Mouse (Mus musculus) limb, embryonic 14.5 days (tissue): ENCODE measurements at regions not wholly inside any gene's neighbourhood (a gene's known extent, or its start where the extent isn't known, plus 50 kb on each side); places are given as distances from the start of the nearest gene placed in this dataset.

Experiments
- ATAC-seq: fragments of 200-750 bp; cut with Nextera tagmentation; 2 replicates; pipeline ENCODE4 v1.8.0; 2017; ENCODE audit warnings: low read depth, moderate number of reproducible peaks, moderate TSS enrichment; ENCODE audit not compliant: low FRiP score
- DNase-seq: peaks from one replicate; pipeline ENCODE4 v3.0.0-alpha.2; 2015; ENCODE audit warnings: low spot score
- H3K27ac ChIP-seq: fragments of 300-500 bp; sonication (generic); replicated peaks from 2 replicates; pipeline ENCODE4 v1.5.1; 2014; ENCODE audit warnings: low read depth, mild to moderate bottlenecking, low read length, moderate library complexity, mixed read lengths
- H3K27me3 ChIP-seq: fragments of 300-500 bp; sonication (generic); 2 replicates; pipeline ENCODE4 v1.6.1; 2014; ENCODE audit warnings: low read length, mixed read lengths; ENCODE audit not compliant: control insufficient read depth, insufficient read depth
- H3K36me3 ChIP-seq: fragments of 300-500 bp; sonication (generic); 2 replicates; pipeline ENCODE4 v1.6.1; 2014; ENCODE audit warnings: mild to moderate bottlenecking, low read length, moderate library complexity, mixed read lengths; ENCODE audit not compliant: control insufficient read depth, insufficient read depth
- H3K4me1 ChIP-seq: fragments of 300-500 bp; sonication (generic); 2 replicates; pipeline ENCODE4 v1.6.1; 2014; ENCODE audit warnings: antibody characterized with exemption, low read length, mixed read lengths; ENCODE audit not compliant: control insufficient read depth, insufficient read depth
- H3K4me2 ChIP-seq: fragments of 300-500 bp; sonication (generic); replicated peaks from 2 replicates; pipeline ENCODE4 v1.6.1; 2014; ENCODE audit warnings: low read depth, mild to moderate bottlenecking, low read length, moderate library complexity; ENCODE audit not compliant: severe bottlenecking
- H3K4me3 ChIP-seq: fragments of 300-500 bp; sonication (generic); replicated peaks from 2 replicates; pipeline ENCODE4 v1.5.1; 2014; ENCODE audit warnings: low read length
- H3K9ac ChIP-seq: fragments of 300-500 bp; sonication (generic); 2 replicates; pipeline ENCODE4 v1.6.1; 2014; ENCODE audit warnings: mild to moderate bottlenecking, low read depth, low read length, moderate library complexity; ENCODE audit not compliant: severe bottlenecking
- H3K9me3 ChIP-seq: fragments of 300-500 bp; sonication (generic); 2 replicates; pipeline ENCODE4 v1.6.1; 2016; ENCODE audit warnings: low read length; ENCODE audit not compliant: control insufficient read depth
- POLR2A ChIP-seq: fragments of 200-500 bp; IDR thresholded peaks from 2 replicates; pipeline ENCODE4 v1.8.0; 2012; ENCODE audit warnings: inconsistent platforms, mild to moderate bottlenecking, moderate library complexity, borderline replicate concordance; ENCODE audit not compliant: insufficient read depth, insufficient read length; ENCODE audit errors: extremely low read depth
- WGBS: fragments of 180-500 bp; shearing (Covaris S2); extraction: QIAGEN DNeasy Blood & Tissue Kit; methylation state at CpG from one replicate; pipeline ENCODE4 v1.1.7; 2014; 5-methylcytosine and 5-hydroxymethylcytosine counted together

DNA sequence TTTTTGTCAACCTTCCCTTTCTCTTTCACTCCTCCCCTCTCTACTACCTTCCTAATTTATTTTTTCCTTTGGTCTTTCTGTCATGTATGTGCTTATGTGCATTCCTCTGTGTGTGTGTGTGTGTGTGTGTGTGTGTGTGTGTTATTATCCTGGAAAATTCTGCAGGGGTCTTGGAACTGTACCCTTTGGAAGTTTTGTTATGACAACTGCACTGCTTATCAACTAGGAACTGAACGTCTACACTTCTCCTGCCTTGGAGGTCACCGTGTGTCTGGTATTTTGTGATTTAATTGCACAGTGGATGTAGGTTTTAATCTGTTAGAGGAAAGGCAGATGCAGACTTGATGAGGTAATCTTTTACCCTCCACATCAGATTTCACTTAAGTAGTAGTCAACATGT, 836.8 kb upstream of the Adgrl2 start:
- no peak for ATAC-seq
- H3K4me2 ChIP-seq, result no peak overlapping the region
- H3K9me3 ChIP-seq, result no peaks in the 10 kb centered on the region
- no peaks in the 10 kb centered on the region for H3K27me3 ChIP-seq
- no peak overlapping the region for H3K4me3 ChIP-seq
- WGBS, result 23% methylated on average over 2 of the region's 2 CpGs
- DNase-seq, result no peak
- no peaks in the 10 kb centered on the region for H3K4me1 ChIP-seq
- H3K27ac ChIP-seq, result no peak overlapping the region
- no peaks in the 10 kb centered on the region for H3K36me3 ChIP-seq
- H3K9ac ChIP-seq, result no peak overlapping the region
- TF ChIP-seq POLR2A, result no peak

DNA sequence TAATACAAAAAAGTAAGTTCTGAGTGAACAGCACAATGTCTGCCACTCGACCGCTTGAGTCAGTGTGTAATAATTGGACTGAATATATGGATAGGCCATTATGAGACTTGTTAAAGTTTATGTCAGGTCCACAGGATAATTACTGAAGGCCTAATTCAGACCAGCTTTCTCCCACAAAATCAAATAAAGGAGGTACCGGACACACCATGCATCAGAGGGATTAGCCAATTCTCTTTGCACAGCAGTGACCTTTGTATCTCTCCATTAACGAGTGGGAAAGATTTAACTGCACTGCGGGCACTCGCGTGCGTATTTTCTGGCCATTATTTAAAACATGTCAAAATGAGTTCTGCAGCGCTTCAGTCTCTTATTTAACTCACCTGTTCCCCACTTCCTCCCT, 836.4 kb upstream of the Adgrl2 start:
- Histone ChIP-seq H3K4me2 (no peak overlapping the region), H3K4me1 (no peaks in the 10 kb centered on the region), H3K4me3 (no peak overlapping the region), H3K9ac (no peak overlapping the region), H3K36me3 (no peaks in the 10 kb centered on the region), H3K27me3 (no peaks in the 10 kb centered on the region), H3K27ac (no peak overlapping the region), H3K9me3 (no peaks in the 10 kb centered on the region)
- no peak for TF ChIP-seq POLR2A
- no peak for DNase-seq
- ATAC-seq, result no peak
- WGBS, result 22% methylated on average over 9 of the region's 9 CpGs

DNA sequence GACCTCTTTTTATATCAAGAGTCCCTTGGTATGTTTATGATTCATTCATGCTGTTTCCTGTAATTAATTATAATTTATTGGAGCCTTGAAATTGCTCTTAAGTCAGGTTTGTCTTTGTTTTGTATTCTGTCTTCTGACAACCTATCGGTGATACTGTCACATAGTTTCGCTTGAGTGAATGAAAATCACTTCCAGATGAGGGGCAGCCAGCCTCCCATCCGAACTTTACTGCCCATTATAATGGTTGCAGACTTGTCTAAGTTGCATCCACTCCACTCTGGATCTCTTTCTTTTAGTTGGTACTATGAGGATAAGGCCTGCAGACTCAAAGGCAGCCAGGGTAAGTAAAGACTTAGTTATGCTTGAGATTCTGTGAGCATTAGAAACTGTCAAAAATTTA, 830.3 kb upstream of the Adgrl2 start:
- no peaks in the 10 kb centered on the region for H3K27me3 ChIP-seq
- no peak for DNase-seq
- H3K4me1 ChIP-seq, result no peaks in the 10 kb centered on the region
- H3K36me3 ChIP-seq, result no peaks in the 10 kb centered on the region
- H3K4me3 ChIP-seq, result no peak overlapping the region
- H3K9me3 ChIP-seq, result no peaks in the 10 kb centered on the region
- H3K9ac ChIP-seq, result no peak overlapping the region
- TF ChIP-seq POLR2A, result no peak
- no peak overlapping the region for H3K27ac ChIP-seq
- no peak for ATAC-seq
- no peak overlapping the region for H3K4me2 ChIP-seq
- WGBS, result 24% methylated on average over 3 of the region's 3 CpGs

DNA sequence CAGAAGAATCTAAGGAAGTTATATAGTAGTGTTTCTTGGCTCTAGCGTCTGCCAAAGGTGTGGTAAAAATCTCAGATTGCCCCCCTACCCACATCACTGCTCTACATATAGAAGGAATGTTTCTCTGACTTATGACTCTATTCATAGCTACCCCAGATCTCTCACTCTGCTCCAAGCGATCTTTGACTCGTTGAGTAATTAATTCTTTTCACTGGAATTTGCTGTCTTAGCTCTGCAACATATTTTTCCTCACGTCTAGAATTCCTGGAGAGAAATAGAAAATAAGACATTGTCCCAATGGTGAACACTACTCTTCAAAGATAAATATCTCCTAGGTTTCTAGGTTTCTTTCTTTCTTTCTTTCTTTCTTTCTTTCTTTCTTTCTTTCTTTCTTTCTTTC, 829.5 kb upstream of the Adgrl2 start:
- DNase-seq (no peak), ATAC-seq (no peak)
- Histone ChIP-seq H3K4me1 (no peaks in the 10 kb centered on the region), H3K9ac (no peak overlapping the region), H3K9me3 (no peaks in the 10 kb centered on the region), H3K27me3 (no peaks in the 10 kb centered on the region), H3K4me3 (no peak overlapping the region), H3K36me3 (no peaks in the 10 kb centered on the region), H3K4me2 (no peak overlapping the region), H3K27ac (no peak overlapping the region)
- WGBS, result 57% methylated on average over 4 of the region's 4 CpGs
- TF ChIP-seq POLR2A, result no peak

DNA sequence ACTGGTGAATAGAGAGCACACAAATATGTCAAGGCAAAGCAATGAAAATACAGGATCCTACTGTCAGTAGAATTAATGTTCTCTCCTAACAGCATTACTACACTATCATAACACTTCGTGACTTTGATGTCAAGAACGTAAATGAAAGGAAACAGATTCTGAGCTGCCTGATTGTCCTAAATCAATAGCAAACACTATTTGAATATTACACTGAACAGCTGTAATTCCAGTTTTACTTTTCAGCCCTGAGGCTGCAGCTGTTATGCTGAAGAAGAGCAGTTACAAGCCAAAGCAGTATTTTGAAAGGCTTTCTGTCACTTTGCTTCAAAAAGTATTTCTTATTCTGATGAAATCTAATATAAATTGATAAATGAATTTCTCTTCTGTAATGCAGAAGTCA, 828.7 kb upstream of the Adgrl2 start:
- Histone ChIP-seq H3K27ac (no peak overlapping the region), H3K9me3 (no peaks in the 10 kb centered on the region), H3K9ac (no peak overlapping the region), H3K4me2 (no peak overlapping the region), H3K36me3 (no peaks in the 10 kb centered on the region), H3K4me3 (no peak overlapping the region), H3K27me3 (no peaks in the 10 kb centered on the region), H3K4me1 (no peaks in the 10 kb centered on the region)
- 69% methylated on average over 2 of the region's 2 CpGs for WGBS
- DNase-seq (no peak), ATAC-seq (no peak)
- TF ChIP-seq POLR2A, result no peak

DNA sequence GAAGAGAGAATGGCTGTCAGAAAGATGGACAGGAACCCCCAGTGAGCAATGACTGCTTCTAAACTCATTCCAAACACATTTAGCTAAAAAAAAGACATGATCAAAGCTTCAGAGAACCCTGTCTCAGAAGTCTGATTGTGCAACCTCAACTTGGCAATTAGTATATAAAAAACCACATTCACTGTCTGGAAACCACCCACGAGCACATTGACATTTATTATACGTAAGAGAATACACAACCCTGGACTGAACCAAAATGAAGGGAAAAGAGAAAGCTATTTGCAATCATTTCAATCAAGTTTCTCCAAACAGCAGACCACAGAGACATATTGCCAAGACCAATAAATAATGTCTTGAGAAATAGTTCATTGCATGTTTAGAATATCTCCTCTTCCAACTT, 820.7 kb upstream of the Adgrl2 start:
- Histone ChIP-seq H3K9ac (no peak overlapping the region), H3K36me3 (no peaks in the 10 kb centered on the region), H3K4me2 (no peak overlapping the region), H3K27me3 (no peaks in the 10 kb centered on the region), H3K27ac (no peak overlapping the region), H3K4me3 (no peak overlapping the region), H3K9me3 (no peaks in the 10 kb centered on the region), H3K4me1 (no peaks in the 10 kb centered on the region)
- no peak for ATAC-seq
- no peak for TF ChIP-seq POLR2A
- WGBS, result 63% methylated on average over 2 of the region's 2 CpGs
- DNase-seq, result no peak
